Mouse (Mus musculus): ENCODE data around the gene Pam.

Gene Pam

DNA sequence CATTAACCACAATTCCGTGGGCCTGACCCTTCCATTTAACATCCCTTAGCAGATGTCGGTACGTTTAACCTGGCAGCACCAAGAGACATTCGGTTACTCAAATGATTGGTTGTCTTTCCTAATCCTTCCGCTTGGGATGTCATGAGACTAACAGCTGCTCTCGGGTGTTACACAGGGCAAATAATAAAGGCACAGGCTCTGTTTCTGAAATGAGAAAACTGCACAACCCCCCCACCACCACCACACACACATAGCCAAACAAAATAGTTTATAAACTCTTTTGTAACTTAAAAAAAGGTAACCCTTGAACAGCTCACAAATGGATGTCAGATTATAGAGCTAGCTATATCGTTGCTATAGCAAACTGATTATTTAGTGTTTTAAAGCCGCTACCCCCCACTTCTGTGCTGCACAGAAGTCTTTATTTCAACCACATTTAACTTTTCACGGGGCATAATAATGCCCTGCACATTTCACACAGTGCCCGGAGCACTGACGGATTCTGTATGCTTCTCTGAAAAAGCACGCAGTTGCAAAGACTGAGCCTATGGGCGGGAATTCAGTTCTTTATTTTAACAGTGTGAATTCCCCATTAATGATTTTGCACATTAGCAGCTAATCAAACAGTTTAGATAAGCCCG is 246.7 kb downstream of the Pam start:
- H3K36me3 ChIP-seq (ENCODE audit: control insufficient read depth, insufficient read depth, low read length, poor library complexity, severe bottlenecking): no peaks in the 10 kb centered on the region
- no peaks in the 10 kb centered on the region for H3K27me3 ChIP-seq (ENCODE audit: control insufficient read depth, insufficient read depth, low read length, poor library complexity, severe bottlenecking)

GRCm38 (mm10) chr1:97843220-97843992 is 252.0 kb downstream of the Pam start:
- Histone ChIP-seq H3K27me3 (ENCODE audit: control insufficient read depth, insufficient read depth, low read length, poor library complexity, severe bottlenecking) (no peaks in the 10 kb centered on the region), H3K36me3 (ENCODE audit: control insufficient read depth, insufficient read depth, low read length, poor library complexity, severe bottlenecking) (no peaks in the 10 kb centered on the region)
- no peak for DNase-seq (ENCODE audit: low read depth, low spot score)

More for the DNA sequence above, 246.7 kb downstream of the Pam start:
- DNase-seq (ENCODE audit: low read depth, low spot score): no peak

- Histone ChIP-seq H3K36me3 (ENCODE audit: control insufficient read depth, insufficient read depth, low read length, poor library complexity, severe bottlenecking) (no peaks in the 10 kb centered on the region), H3K27me3 (ENCODE audit: control insufficient read depth, insufficient read depth, low read length, poor library complexity, severe bottlenecking) (no peaks in the 10 kb centered on the region)
- DNase-seq (ENCODE audit: low read depth, low spot score): no peak
Observed at GRCm38 (mm10) chr1:97834354-97834822, 261.1 kb downstream of the Pam start.

- H3K27me3 ChIP-seq (ENCODE audit: control insufficient read depth, insufficient read depth, low read length, poor library complexity, severe bottlenecking): no peaks in the 10 kb centered on the region
- H3K36me3 ChIP-seq (ENCODE audit: control insufficient read depth, insufficient read depth, low read length, poor library complexity, severe bottlenecking): no peaks in the 10 kb centered on the region
- no peak for DNase-seq (ENCODE audit: low read depth, low spot score)
Observed at GRCm38 (mm10) chr1:97833466-97834353, 261.7 kb downstream of the Pam start.

- no peak for DNase-seq (ENCODE audit: low read depth, low spot score)
- Histone ChIP-seq H3K27me3 (ENCODE audit: control insufficient read depth, insufficient read depth, low read length, poor library complexity, severe bottlenecking) (no peaks in the 10 kb centered on the region), H3K36me3 (ENCODE audit: control insufficient read depth, insufficient read depth, low read length, poor library complexity, severe bottlenecking) (no peaks in the 10 kb centered on the region)
Observed at GRCm38 (mm10) chr1:97828087-97828486, 267.4 kb downstream of the Pam start.

DNA sequence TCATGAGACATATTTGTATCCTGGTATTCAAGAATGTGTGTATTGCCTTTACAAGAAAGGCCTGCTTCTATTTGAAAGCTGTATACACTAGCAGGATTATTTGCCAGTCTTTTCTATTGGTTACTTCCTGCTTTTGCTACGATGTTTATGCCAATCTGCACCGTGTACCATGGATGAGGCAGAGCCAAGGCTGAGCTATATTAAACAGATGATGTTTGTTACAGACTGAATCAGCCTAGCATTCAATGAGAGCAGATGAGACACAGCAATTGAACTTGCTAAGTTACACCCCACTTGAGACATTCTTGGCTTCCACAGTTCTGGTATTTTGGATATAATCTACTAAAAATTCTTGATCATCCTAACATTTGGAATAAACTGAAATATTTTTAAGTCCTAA is 267.9 kb downstream of the Pam start:
- Histone ChIP-seq H3K27me3 (ENCODE audit: control insufficient read depth, insufficient read depth, low read length, poor library complexity, severe bottlenecking) (no peaks in the 10 kb centered on the region), H3K36me3 (ENCODE audit: control insufficient read depth, insufficient read depth, low read length, poor library complexity, severe bottlenecking) (no peaks in the 10 kb centered on the region)
- no peak for DNase-seq (ENCODE audit: low read depth, low spot score)

GRCm38 (mm10) chr1:97822904-97823303 is 272.5 kb downstream of the Pam start:
- no peak for DNase-seq (ENCODE audit: low read depth, low spot score)
- H3K27me3 ChIP-seq (ENCODE audit: control insufficient read depth, insufficient read depth, low read length, poor library complexity, severe bottlenecking): no peaks in the 10 kb centered on the region
- H3K36me3 ChIP-seq (ENCODE audit: control insufficient read depth, insufficient read depth, low read length, poor library complexity, severe bottlenecking): no peaks in the 10 kb centered on the region

GRCm38 (mm10) chr1:97822203-97822602 is 273.2 kb downstream of the Pam start:
- Histone ChIP-seq H3K36me3 (ENCODE audit: control insufficient read depth, insufficient read depth, low read length, poor library complexity, severe bottlenecking) (no peaks in the 10 kb centered on the region), H3K27me3 (ENCODE audit: control insufficient read depth, insufficient read depth, low read length, poor library complexity, severe bottlenecking) (no peaks in the 10 kb centered on the region)
- no peak for DNase-seq (ENCODE audit: low read depth, low spot score)

DNA sequence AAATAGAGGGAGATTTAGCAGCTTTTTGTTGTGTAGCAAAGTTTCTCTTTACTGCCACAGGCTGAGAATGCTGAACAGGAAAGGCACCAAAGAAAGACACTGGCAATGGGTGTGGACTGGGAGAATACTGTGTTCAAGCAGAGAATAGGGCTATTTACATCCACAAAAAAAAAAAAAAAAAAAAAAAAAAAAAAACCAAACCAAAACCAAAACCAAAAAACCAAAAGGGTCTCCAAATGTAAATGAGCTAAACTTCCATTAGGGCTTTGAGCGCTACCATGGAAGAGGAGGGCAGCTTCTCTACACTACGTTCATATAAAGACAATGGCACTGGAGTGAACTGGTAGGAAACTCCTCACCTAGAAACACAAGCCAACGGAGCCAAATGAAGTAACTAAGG is 274.2 kb downstream of the Pam start:
- DNase-seq (ENCODE audit: low read depth, low spot score): no peak
- H3K27me3 ChIP-seq (ENCODE audit: control insufficient read depth, insufficient read depth, low read length, poor library complexity, severe bottlenecking): no peaks in the 10 kb centered on the region
- no peaks in the 10 kb centered on the region for H3K36me3 ChIP-seq (ENCODE audit: control insufficient read depth, insufficient read depth, low read length, poor library complexity, severe bottlenecking)

- peak; percentile 5 for DNase-seq (ENCODE audit: low read depth, low spot score)
- no peaks in the 10 kb centered on the region for H3K27me3 ChIP-seq (ENCODE audit: control insufficient read depth, insufficient read depth, low read length, poor library complexity, severe bottlenecking)
- no peaks in the 10 kb centered on the region for H3K36me3 ChIP-seq (ENCODE audit: control insufficient read depth, insufficient read depth, low read length, poor library complexity, severe bottlenecking)
Observed at GRCm38 (mm10) chr1:97809255-97809912, 286.1 kb downstream of the Pam start.

DNA sequence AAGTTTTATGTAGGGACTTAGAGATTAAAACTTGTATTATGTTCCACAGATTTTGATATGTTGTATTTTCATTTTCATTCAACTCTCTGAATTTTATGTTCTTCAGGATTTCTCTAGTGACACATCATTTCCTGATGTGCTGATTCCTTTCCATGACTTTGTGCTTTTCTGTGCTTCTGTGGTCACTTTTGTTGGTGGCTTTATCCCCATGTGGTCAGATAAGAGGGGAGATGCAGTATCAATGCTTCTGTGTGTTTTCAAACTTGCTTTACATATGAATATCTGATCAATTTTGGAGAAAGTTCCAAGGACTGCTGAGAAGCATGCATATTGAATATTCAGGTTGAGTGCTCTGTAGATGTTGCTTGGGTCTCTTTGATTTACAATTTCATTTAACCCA is 290.9 kb downstream of the Pam start:
- DNase-seq (ENCODE audit: low read depth, low spot score): no peak
- no peaks in the 10 kb centered on the region for H3K27me3 ChIP-seq (ENCODE audit: control insufficient read depth, insufficient read depth, low read length, poor library complexity, severe bottlenecking)
- no peaks in the 10 kb centered on the region for H3K36me3 ChIP-seq (ENCODE audit: control insufficient read depth, insufficient read depth, low read length, poor library complexity, severe bottlenecking)

- DNase-seq (ENCODE audit: low read depth, low spot score): peak; percentile 33
- no peaks in the 10 kb centered on the region for H3K27me3 ChIP-seq (ENCODE audit: control insufficient read depth, insufficient read depth, low read length, poor library complexity, severe bottlenecking)
- H3K36me3 ChIP-seq (ENCODE audit: control insufficient read depth, insufficient read depth, low read length, poor library complexity, severe bottlenecking): no peaks in the 10 kb centered on the region
Observed at GRCm38 (mm10) chr1:97802207-97802902, 293.1 kb downstream of the Pam start.

- no peak for DNase-seq (ENCODE audit: low read depth, low spot score)
- H3K36me3 ChIP-seq (ENCODE audit: control insufficient read depth, insufficient read depth, low read length, poor library complexity, severe bottlenecking): no peaks in the 10 kb centered on the region
- H3K27me3 ChIP-seq (ENCODE audit: control insufficient read depth, insufficient read depth, low read length, poor library complexity, severe bottlenecking): no peaks in the 10 kb centered on the region
Observed at GRCm38 (mm10) chr1:97795936-97796335, 299.5 kb downstream of the Pam start.

GRCm38 (mm10) chr1:97794110-97794509 is 301.3 kb downstream of the Pam start:
- no peaks in the 10 kb centered on the region for H3K36me3 ChIP-seq (ENCODE audit: control insufficient read depth, insufficient read depth, low read length, poor library complexity, severe bottlenecking)
- H3K27me3 ChIP-seq (ENCODE audit: control insufficient read depth, insufficient read depth, low read length, poor library complexity, severe bottlenecking): no peaks in the 10 kb centered on the region
- DNase-seq (ENCODE audit: low read depth, low spot score): no peak
